Mouse (Mus musculus): ENCODE measurements around the gene Slc7a7. TPM values are rescaled to one million over a fixed set of nuclear protein-coding genes. Genes with fewer than 3 reads are reported as not detected.
A peak's percentile ranks its signal among the peaks of the same experiment; 100 is the strongest.
"Not testable (repeated sequence)": the region's sequence is repeated elsewhere in the genome, so short reads cannot be mapped to it uniquely, and the experiment has no call there.

Slc7a7 gene
- total RNA-seq, 2 experiments from 2014 or later, result 8.8 to 10.6 TPM

- ATAC-seq (replicated peaks; ENCODE audit: low FRiP score, low TSS enrichment, poor library complexity, severe bottlenecking), result not testable (repeated sequence)
These were observed 75.8 kb downstream of the Slc7a7 start for GRCm38 (mm10) chr14:54341807-54342206.

GRCm38 (mm10) chr14:54340836-54341235, 76.7 kb downstream of the Slc7a7 start:
- no peak for ATAC-seq (replicated peaks; ENCODE audit: low FRiP score, low TSS enrichment, poor library complexity, severe bottlenecking)

GRCm38 (mm10) chr14:54333452-54334189, 84.0 kb downstream of the Slc7a7 start:
- ATAC-seq (replicated peaks; ENCODE audit: low FRiP score, low TSS enrichment, poor library complexity, severe bottlenecking), result peak; percentile 94

GRCm38 (mm10) chr14:54332176-54333074, 85.2 kb downstream of the Slc7a7 start:
- ATAC-seq (replicated peaks; ENCODE audit: low FRiP score, low TSS enrichment, poor library complexity, severe bottlenecking), result no peak

- no peak for ATAC-seq (replicated peaks; ENCODE audit: low FRiP score, low TSS enrichment, poor library complexity, severe bottlenecking)
These were observed 86.4 kb downstream of the Slc7a7 start for GRCm38 (mm10) chr14:54331178-54331577.

GRCm38 (mm10) chr14:54329201-54329600, 88.4 kb downstream of the Slc7a7 start:
- no peak for ATAC-seq (replicated peaks; ENCODE audit: low FRiP score, low TSS enrichment, poor library complexity, severe bottlenecking)

GRCm38 (mm10) chr14:54328548-54328947, 89.0 kb downstream of the Slc7a7 start:
- ATAC-seq (replicated peaks; ENCODE audit: low FRiP score, low TSS enrichment, poor library complexity, severe bottlenecking), result no peak

GRCm38 (mm10) chr14:54324486-54324885, 93.1 kb downstream of the Slc7a7 start:
- no peak for ATAC-seq (replicated peaks; ENCODE audit: low FRiP score, low TSS enrichment, poor library complexity, severe bottlenecking)

GRCm38 (mm10) chr14:54321556-54322376, 95.8 kb downstream of the Slc7a7 start:
- ATAC-seq (replicated peaks; ENCODE audit: low FRiP score, low TSS enrichment, poor library complexity, severe bottlenecking), result no peak

Other genes with a start within 250 kb of the Slc7a7 start
- gene Dad1, start 163.7 kb downstream of the Slc7a7 start, total RNA-seq (2014; fragmentation: Nextera tagmentation), result 184 and 235 TPM in 2 replicates
- gene Dad1, start 163.7 kb downstream of the Slc7a7 start, total RNA-seq (2017), result 106 and 168 TPM in 2 replicates
- 25.5 and 28.5 TPM in 2 replicates for gene Abhd4, start 163.6 kb downstream of the Slc7a7 start, total RNA-seq (2014; fragmentation: Nextera tagmentation)
- 16.9 and 18.6 TPM in 2 replicates for gene Abhd4, start 163.6 kb downstream of the Slc7a7 start, total RNA-seq (2017)
- gene Olfr49, start 132.8 kb downstream of the Slc7a7 start, total RNA-seq (2014; fragmentation: Nextera tagmentation), result not detected in 2 replicates
- not detected in 2 replicates for gene Olfr49, start 132.8 kb downstream of the Slc7a7 start, total RNA-seq (2017)
- 69.1 and 70.3 TPM in 2 replicates for gene Oxa1l, start 56.9 kb downstream of the Slc7a7 start, total RNA-seq (2014; fragmentation: Nextera tagmentation)
- gene Oxa1l, start 56.9 kb downstream of the Slc7a7 start, total RNA-seq (2017), result 32.5 and 51.1 TPM in 2 replicates
- 504 and 507 TPM in 2 replicates for gene Mrpl52, start 9.1 kb upstream of the Slc7a7 start, total RNA-seq (2014; fragmentation: Nextera tagmentation)
- 266 and 434 TPM in 2 replicates for gene Mrpl52, start 9.1 kb upstream of the Slc7a7 start, total RNA-seq (2017)
- gene Mmp14, start 13.8 kb upstream of the Slc7a7 start, total RNA-seq (2014; fragmentation: Nextera tagmentation), result 39.2 and 44.9 TPM in 2 replicates
- 23.4 and 37.2 TPM in 2 replicates for gene Mmp14, start 13.8 kb upstream of the Slc7a7 start, total RNA-seq (2017)
- 38.4 and 38.6 TPM in 2 replicates for gene Lrp10, start 46.4 kb upstream of the Slc7a7 start, total RNA-seq (2014; fragmentation: Nextera tagmentation)
- gene Lrp10, start 46.4 kb upstream of the Slc7a7 start, total RNA-seq (2017), result 13.0 and 19.9 TPM in 2 replicates
- gene Rem2, start 58.3 kb upstream of the Slc7a7 start, total RNA-seq (2014; fragmentation: Nextera tagmentation), result 0.50 and 3.5 TPM in 2 replicates
- gene Rem2, start 58.3 kb upstream of the Slc7a7 start, total RNA-seq (2017), result 0.80 and 2.0 TPM in 2 replicates
- 73.8 and 87.5 TPM in 2 replicates for gene Prmt5, start 99.7 kb upstream of the Slc7a7 start, total RNA-seq (2014; fragmentation: Nextera tagmentation)
- 71.5 and 77.3 TPM in 2 replicates for gene Prmt5, start 99.7 kb upstream of the Slc7a7 start, total RNA-seq (2017)
- 94.2 and 97.3 TPM in 2 replicates for gene Haus4, start 136.8 kb upstream of the Slc7a7 start, total RNA-seq (2014; fragmentation: Nextera tagmentation)
- gene Haus4, start 136.8 kb upstream of the Slc7a7 start, total RNA-seq (2017), result 60.5 and 68.2 TPM in 2 replicates
- gene Ajuba, start 159.8 kb upstream of the Slc7a7 start, total RNA-seq (2014; fragmentation: Nextera tagmentation), result not detected in 2 replicates
- gene Ajuba, start 159.8 kb upstream of the Slc7a7 start, total RNA-seq (2017), result 0.19 and 0.80 TPM in 2 replicates
- gene 4931414P19Rik, start 188.2 kb upstream of the Slc7a7 start, total RNA-seq (2014; fragmentation: Nextera tagmentation), result 6.2 and 12.7 TPM in 2 replicates
- 2.9 and 7.3 TPM in 2 replicates for gene 4931414P19Rik, start 188.2 kb upstream of the Slc7a7 start, total RNA-seq (2017)
- 221 and 258 TPM in 2 replicates for gene Psmb5, start 200.2 kb upstream of the Slc7a7 start, total RNA-seq (2014; fragmentation: Nextera tagmentation)
- gene Psmb5, start 200.2 kb upstream of the Slc7a7 start, total RNA-seq (2017), result 39.5 and 75.5 TPM in 2 replicates
- gene Psmb11, start 203.7 kb upstream of the Slc7a7 start, total RNA-seq (2014; fragmentation: Nextera tagmentation), result 0.45 TPM in 1 of 2 replicates, not detected in the other
- not detected in 2 replicates for gene Psmb11, start 203.7 kb upstream of the Slc7a7 start, total RNA-seq (2017)
- gene Gm17606, start 223.2 kb upstream of the Slc7a7 start, total RNA-seq (2014; fragmentation: Nextera tagmentation), result not detected in 2 replicates
- gene Gm17606, start 223.2 kb upstream of the Slc7a7 start, total RNA-seq (2017), result not detected in 2 replicates
- gene Cdh24, start 223.6 kb upstream of the Slc7a7 start, total RNA-seq (2014; fragmentation: Nextera tagmentation), result 2.3 and 2.5 TPM in 2 replicates
- gene Cdh24, start 223.6 kb upstream of the Slc7a7 start, total RNA-seq (2017), result 0.15 and 1.7 TPM in 2 replicates